Mouse (Mus musculus) stomach, embryonic 14.5 days (tissue): ENCODE results near the gene Cd9. TPM values are rescaled to one million over a fixed set of nuclear protein-coding genes. Genes with fewer than 3 reads are reported as not detected.
A peak's percentile ranks its signal among the peaks of the same experiment; 100 is the strongest.

Source experiments
- ATAC-seq: fragments of 200-750 bp; cut with Nextera tagmentation; 2 replicates; pipeline ENCODE4 v1.8.0; 2017; ENCODE audit warnings: low read depth, moderate TSS enrichment; ENCODE audit not compliant: insufficient number of reproducible peaks, insufficient read depth, low FRiP score
- H3K27ac ChIP-seq: fragments of 300-500 bp; sonication (generic); 2 replicates; pipeline ENCODE4 v1.5.1; 2014; ENCODE audit warnings: mild to moderate bottlenecking, low read length, moderate library complexity, mixed read lengths
- H3K27me3 ChIP-seq: fragments of 300-500 bp; sonication (generic); 2 replicates; pipeline ENCODE4 v1.6.1; 2014; ENCODE audit warnings: low read length, control low read depth, mixed read lengths; ENCODE audit not compliant: control insufficient read depth, insufficient read depth
- H3K36me3 ChIP-seq: fragments of 300-500 bp; sonication (generic); 2 replicates; pipeline ENCODE4 v1.6.1; 2014; ENCODE audit warnings: mild to moderate bottlenecking, control low read depth, low read length, moderate library complexity, mixed read lengths; ENCODE audit not compliant: control insufficient read depth, insufficient read depth
- H3K4me1 ChIP-seq: fragments of 300-500 bp; sonication (generic); 2 replicates; pipeline ENCODE4 v1.6.1; 2014; ENCODE audit warnings: low read length, control low read depth, mixed read lengths; ENCODE audit not compliant: control insufficient read depth, insufficient read depth
- H3K4me2 ChIP-seq: fragments of 300-500 bp; sonication (generic); replicated peaks from 2 replicates; pipeline ENCODE4 v1.6.1; 2014; ENCODE audit warnings: low read depth, low read length, control low read depth
- H3K4me3 ChIP-seq: fragments of 300-500 bp; sonication (generic); 2 replicates; pipeline ENCODE4 v1.5.1; 2014; ENCODE audit warnings: low read depth, low read length, control low read depth
- H3K9ac ChIP-seq: fragments of 300-500 bp; sonication (generic); replicated peaks from 2 replicates; pipeline ENCODE4 v1.6.1; 2014; ENCODE audit warnings: low read depth, mild to moderate bottlenecking, control low read depth, low read length, moderate library complexity, mixed read lengths
- H3K9me3 ChIP-seq: fragments of 300-500 bp; sonication (generic); 2 replicates; pipeline ENCODE4 v1.6.1; 2016; ENCODE audit warnings: low read depth, low read length, control low read depth; ENCODE audit not compliant: control insufficient read depth
- WGBS: fragments of 180-500 bp; shearing (Covaris S2); extraction: QIAGEN DNeasy Blood & Tissue Kit; methylation state at CpG from one replicate; pipeline ENCODE4 v1.1.7; 2014; 5-methylcytosine and 5-hydroxymethylcytosine counted together
- polyA plus RNA-seq: library from polyadenylated mRNA; unstranded; fragments of >200 nt; fragmentation: Nextera tagmentation; extraction: Ambion mirVana; gene quantifications from 2 replicates; pipeline ENCODE4 v1.2.1, GENCODE M21; 2014

Cd9 gene
- polyA plus RNA-seq, 1 experiment from 2014 or later = 286 TPM

DNA sequence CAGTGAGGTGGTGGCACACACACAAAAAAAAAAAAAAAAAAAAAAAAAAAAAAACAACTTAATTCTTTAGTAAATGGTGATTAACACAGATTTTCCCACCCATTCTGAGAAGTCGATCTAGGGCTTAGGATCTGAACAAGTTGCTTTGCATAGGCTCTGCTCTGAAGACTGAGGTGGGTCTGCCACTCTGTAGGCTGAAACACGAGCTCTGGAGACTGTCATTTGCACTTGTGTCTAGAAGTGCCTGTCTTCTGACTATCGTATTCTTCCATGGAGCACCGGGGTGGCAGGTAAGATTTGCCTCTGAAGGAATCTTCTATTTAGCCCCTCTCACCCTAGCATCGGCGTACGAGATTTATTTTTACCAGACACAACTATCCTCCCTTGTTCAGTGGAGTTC, 62.1 kb downstream of the Cd9 start:
- 71% methylated on average over 7 of the region's 7 CpGs for WGBS
- H3K4me2 ChIP-seq = no peak overlapping the region
- H3K9ac ChIP-seq = no peak overlapping the region
- no peaks in the 10 kb centered on the region for H3K9me3 ChIP-seq
- H3K36me3 ChIP-seq = no peaks in the 10 kb centered on the region
- H3K27ac ChIP-seq = no peak overlapping the region
- no peaks in the 10 kb centered on the region for H3K27me3 ChIP-seq
- no peaks in the 10 kb centered on the region for H3K4me1 ChIP-seq
- no peak for ATAC-seq
- H3K4me3 ChIP-seq = no peak overlapping the region

- Histone ChIP-seq H3K4me3 (no peak overlapping the region), H3K9me3 (no peaks in the 10 kb centered on the region), H3K4me1 (peaks cover 5% of the 10 kb centered on the region; the same call in 1 of the 2 replicates), H3K27ac (no peak overlapping the region), H3K27me3 (no peaks in the 10 kb centered on the region), H3K9ac (no peak overlapping the region), H3K4me2 (no peak overlapping the region), H3K36me3 (no peaks in the 10 kb centered on the region)
- ATAC-seq = no peak
- WGBS = 44% methylated on average over 3 of the region's 3 CpGs
Measured at GRCm38 (mm10) chr6:125430982-125431381, 63.6 kb downstream of the Cd9 start.

GRCm38 (mm10) chr6:125430358-125430958, 64.1 kb downstream of the Cd9 start:
- no peaks in the 10 kb centered on the region for H3K36me3 ChIP-seq
- 12% methylated on average over 14 of the region's 14 CpGs for WGBS
- no peak overlapping the region for H3K4me2 ChIP-seq
- H3K4me3 ChIP-seq = no peak overlapping the region
- ATAC-seq = no peak
- H3K27ac ChIP-seq = no peak overlapping the region
- H3K27me3 ChIP-seq = no peaks in the 10 kb centered on the region
- no peaks in the 10 kb centered on the region for H3K9me3 ChIP-seq
- peaks cover 5% of the 10 kb centered on the region; the same call in 1 of the 2 replicates for H3K4me1 ChIP-seq
- H3K9ac ChIP-seq = no peak overlapping the region

- H3K4me1 ChIP-seq = peaks cover 5% of the 10 kb centered on the region; the same call in 1 of the 2 replicates
- H3K4me2 ChIP-seq = no peak overlapping the region
- no peak for ATAC-seq
- no peak overlapping the region for H3K4me3 ChIP-seq
- no peaks in the 10 kb centered on the region for H3K9me3 ChIP-seq
- no peaks in the 10 kb centered on the region for H3K36me3 ChIP-seq
- WGBS = 67% methylated on average over 6 of the region's 6 CpGs
- H3K9ac ChIP-seq = no peak overlapping the region
- H3K27ac ChIP-seq = no peak overlapping the region
- no peaks in the 10 kb centered on the region for H3K27me3 ChIP-seq
Measured at GRCm38 (mm10) chr6:125429741-125430140, 64.8 kb downstream of the Cd9 start.

DNA sequence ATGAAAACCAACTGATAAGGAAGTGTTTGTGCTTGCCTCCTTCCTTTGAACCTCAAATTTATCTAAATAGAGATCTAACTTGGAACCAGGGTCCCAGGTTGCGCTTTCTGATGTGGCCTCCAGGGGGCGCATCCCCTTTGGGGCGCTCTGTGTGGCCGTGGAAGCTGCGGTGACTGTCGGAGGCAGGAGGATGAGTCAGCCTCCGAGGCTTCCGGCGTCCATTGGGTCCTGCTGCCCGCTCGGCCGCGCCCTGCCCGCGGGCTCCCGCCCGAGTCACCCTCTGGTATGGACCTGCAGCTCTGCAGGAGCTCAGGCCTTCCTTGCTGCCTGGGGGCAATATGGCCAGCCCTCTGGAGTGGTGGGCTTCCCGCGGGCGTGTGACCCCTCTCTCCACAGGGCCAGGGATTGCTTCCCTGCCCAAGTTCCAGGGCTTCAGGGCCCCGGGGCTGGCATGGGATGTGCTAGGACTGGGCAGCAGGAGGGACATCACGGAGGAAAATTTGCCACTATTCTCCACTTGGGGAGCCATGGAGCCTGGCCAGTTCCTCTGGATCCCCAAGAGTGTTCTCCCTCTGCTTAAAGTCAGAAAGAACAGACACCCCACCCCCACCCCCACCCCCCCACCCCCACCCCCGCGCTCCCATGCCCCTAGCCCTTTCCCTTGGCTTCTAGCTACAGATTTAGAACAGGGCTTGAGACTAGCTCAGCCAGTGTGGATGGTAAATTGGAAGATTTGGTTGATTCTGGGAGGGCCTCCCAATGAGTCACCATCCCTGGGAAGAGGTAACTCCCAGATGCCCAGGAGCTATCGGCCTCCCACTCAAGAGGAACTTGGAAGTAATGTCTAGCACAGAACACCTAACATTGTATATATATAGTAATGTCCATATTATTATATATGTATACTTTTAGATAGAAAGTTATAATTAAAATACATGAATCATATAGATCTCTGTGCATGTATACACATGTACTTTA, 67.9 kb downstream of the Cd9 start:
- ATAC-seq = peak; percentile 79
- H3K27ac ChIP-seq = peak overlapping the region; percentile 61; the same call in 1 of the 2 replicates
- no peaks in the 10 kb centered on the region for H3K27me3 ChIP-seq
- 2% methylated on average over 25 of the region's 25 CpGs for WGBS
- H3K4me3 ChIP-seq = peak overlapping the region; percentile 35
- no peaks in the 10 kb centered on the region for H3K9me3 ChIP-seq
- H3K4me1 ChIP-seq = peaks cover 17% of the 10 kb centered on the region
- H3K9ac ChIP-seq = peak overlapping the region; percentile 45; the same call in 1 of the 2 replicates
- H3K36me3 ChIP-seq = no peaks in the 10 kb centered on the region
- H3K4me2 ChIP-seq = peak overlapping the region; percentile 79

GRCm38 (mm10) chr6:125425205-125426090, 69.1 kb downstream of the Cd9 start:
- Histone ChIP-seq H3K9me3 (no peaks in the 10 kb centered on the region), H3K4me3 (no peak overlapping the region), H3K36me3 (no peaks in the 10 kb centered on the region), H3K27ac (no peak overlapping the region), H3K9ac (no peak overlapping the region), H3K27me3 (no peaks in the 10 kb centered on the region), H3K4me1 (peaks cover 17% of the 10 kb centered on the region), H3K4me2 (no peak overlapping the region)
- ATAC-seq = no peak
- WGBS = 61% methylated on average over 15 of the region's 15 CpGs

DNA sequence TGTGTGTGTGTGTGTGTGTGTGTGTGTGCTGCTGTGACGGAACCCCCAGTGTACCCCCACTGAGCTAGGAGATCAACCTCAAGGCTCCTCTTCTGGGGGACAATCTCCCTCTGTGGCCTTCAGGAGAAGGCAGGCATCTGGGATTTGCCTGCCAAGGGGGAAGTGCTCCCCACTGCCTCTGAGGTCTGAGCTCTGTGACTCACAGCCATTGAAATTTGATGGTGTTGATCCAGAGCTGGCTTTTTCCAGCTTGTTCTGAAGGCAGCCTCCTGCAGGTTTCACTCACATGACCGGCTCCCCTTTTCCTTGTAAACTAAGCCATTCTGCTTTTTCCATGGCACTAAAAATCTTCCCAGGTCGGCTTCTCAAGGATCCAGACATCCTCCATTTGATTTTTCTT, 70.4 kb downstream of the Cd9 start:
- Histone ChIP-seq H3K27me3 (no peaks in the 10 kb centered on the region), H3K27ac (no peak overlapping the region)

GRCm38 (mm10) chr6:125423507-125423906, 71.1 kb downstream of the Cd9 start:
- no peaks in the 10 kb centered on the region for H3K27me3 ChIP-seq
- H3K27ac ChIP-seq = no peak overlapping the region
- H3K36me3 ChIP-seq = no peaks in the 10 kb centered on the region
- H3K9me3 ChIP-seq = no peaks in the 10 kb centered on the region
- 50% methylated on average over 13 of the region's 13 CpGs for WGBS
- H3K9ac ChIP-seq = no peak overlapping the region
- no peak for ATAC-seq
- H3K4me1 ChIP-seq = peaks cover 17% of the 10 kb centered on the region
- no peak overlapping the region for H3K4me2 ChIP-seq
- no peak overlapping the region for H3K4me3 ChIP-seq

More for the DNA sequence above, 70.4 kb downstream of the Cd9 start:
- 68% methylated on average over 3 of the region's 3 CpGs for WGBS
- Histone ChIP-seq H3K36me3 (no peaks in the 10 kb centered on the region), H3K9me3 (no peaks in the 10 kb centered on the region), H3K4me1 (peaks cover 17% of the 10 kb centered on the region), H3K4me2 (no peak overlapping the region), H3K9ac (no peak overlapping the region), H3K4me3 (no peak overlapping the region)
- ATAC-seq = no peak
